Mouse (Mus musculus) brain, embryonic 14.5 days (tissue): Measurements from ENCODE around the gene Dnajc9.

Experiments used
- CTCF ChIP-seq: fragments of 200-500 bp; IDR thresholded peaks from 2 replicates; pipeline ENCODE4 v1.5.1; 2012; ENCODE audit warnings: inconsistent platforms, mild to moderate bottlenecking, moderate library complexity, borderline replicate concordance; ENCODE audit not compliant: insufficient read depth, insufficient read length; ENCODE audit errors: extremely low read depth
- POLR2A ChIP-seq: fragments of 200-500 bp; IDR thresholded peaks from 2 replicates; pipeline ENCODE4 v1.6.1; 2012; ENCODE audit warnings: mild to moderate bottlenecking, inconsistent platforms, borderline replicate concordance; ENCODE audit not compliant: poor library complexity, insufficient read depth, insufficient read length, severe bottlenecking; ENCODE audit errors: extremely low read depth

GRCm38 (mm10) chr14:20389446-20390079 lies 853 bp upstream of the Dnajc9 start:
- TF ChIP-seq CTCF (no peak), POLR2A (no peak)
